Mouse (Mus musculus) midbrain, embryonic 14.5 days (tissue): ENCODE data around the gene Parg. TPM values are rescaled to one million over a fixed set of nuclear protein-coding genes. Genes with fewer than 3 reads are reported as not detected.
A peak's percentile ranks its signal among the peaks of the same experiment; 100 is the strongest.

ENCODE experiments used
- ATAC-seq: fragments of 200-750 bp; cut with Nextera tagmentation; 2 replicates; pipeline ENCODE4 v1.8.0; 2017; ENCODE audit warnings: moderate number of reproducible peaks, moderate library complexity; ENCODE audit not compliant: low FRiP score, low TSS enrichment
- DNase-seq: peaks from one replicate; pipeline ENCODE4 v3.0.0-alpha.2; 2015
- H3K27ac ChIP-seq: fragments of 300-500 bp; sonication (generic); replicated peaks from 2 replicates; pipeline ENCODE4 v1.5.1; 2014; ENCODE audit warnings: mild to moderate bottlenecking, low read depth, low read length, moderate library complexity
- H3K27me3 ChIP-seq: fragments of 300-500 bp; sonication (generic); 2 replicates; pipeline ENCODE4 v1.6.1; 2014; ENCODE audit warnings: low read length, control low read depth, mixed read lengths; ENCODE audit not compliant: control insufficient read depth, insufficient read depth
- H3K36me3 ChIP-seq: fragments of 300-500 bp; sonication (generic); 2 replicates; pipeline ENCODE4 v1.6.1; 2014; ENCODE audit warnings: low read length, control low read depth; ENCODE audit not compliant: control insufficient read depth, insufficient read depth
- H3K4me1 ChIP-seq: fragments of 300-500 bp; sonication (generic); 2 replicates; pipeline ENCODE4 v1.6.1; 2014; ENCODE audit warnings: mild to moderate bottlenecking, antibody characterized with exemption, low read length, control low read depth; ENCODE audit not compliant: control insufficient read depth, insufficient read depth
- H3K4me2 ChIP-seq: fragments of 300-500 bp; sonication (generic); 2 replicates; pipeline ENCODE4 v1.6.1; 2014; ENCODE audit warnings: mild to moderate bottlenecking, low read length, moderate library complexity
- H3K4me3 ChIP-seq: fragments of 300-500 bp; sonication (generic); replicated peaks from 2 replicates; pipeline ENCODE4 v1.5.1; 2014; ENCODE audit warnings: low read depth, low read length
- H3K9ac ChIP-seq: fragments of 300-500 bp; sonication (generic); replicated peaks from 2 replicates; pipeline ENCODE4 v1.6.1; 2014; ENCODE audit warnings: mild to moderate bottlenecking, low read length, moderate library complexity
- H3K9me3 ChIP-seq: fragments of 300-500 bp; sonication (generic); 2 replicates; pipeline ENCODE4 v1.6.1; 2016; ENCODE audit warnings: low read length, control low read depth, mixed read lengths; ENCODE audit not compliant: control insufficient read depth
- WGBS: fragments of 180-500 bp; shearing (Covaris S2); extraction: QIAGEN DNeasy Blood & Tissue Kit; methylation state at CpG from one replicate; pipeline ENCODE4 v1.1.7; 2014; 5-methylcytosine and 5-hydroxymethylcytosine counted together
- polyA plus RNA-seq: library from polyadenylated mRNA; unstranded; fragments of >200 nt; fragmentation: Nextera tagmentation; extraction: Ambion mirVana; gene quantifications from 2 replicates; pipeline ENCODE4 v1.2.1, GENCODE M21; 2014

Gene Parg
- polyA plus RNA-seq, 1 experiment from 2014 or later = 49.6 TPM

DNA sequence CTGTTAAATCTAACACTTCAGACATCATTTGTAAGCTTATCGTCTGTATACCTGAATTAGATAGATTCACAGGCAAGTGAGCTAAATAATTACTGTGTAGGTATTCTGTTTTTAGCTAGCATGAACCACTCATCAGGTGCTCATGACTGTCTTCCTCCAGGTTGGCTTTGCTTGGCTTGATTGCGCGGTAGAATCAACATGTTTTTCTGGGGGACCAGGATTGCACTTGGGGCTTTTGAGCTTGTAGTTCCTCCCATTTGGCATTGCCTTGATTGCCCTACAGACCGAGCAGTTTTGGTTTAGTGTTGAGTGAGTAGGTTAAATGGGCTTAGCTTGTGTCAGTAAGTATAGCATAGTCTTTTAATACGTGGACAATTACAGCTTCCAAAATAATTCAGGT, 39.5 kb upstream of the Parg start:
- ATAC-seq (no peak), DNase-seq (no peak)
- no peaks in the 10 kb centered on the region for H3K36me3 ChIP-seq
- no peak overlapping the region for H3K4me2 ChIP-seq
- no peak overlapping the region for H3K9ac ChIP-seq
- no peaks in the 10 kb centered on the region for H3K27me3 ChIP-seq
- H3K4me3 ChIP-seq = no peak overlapping the region
- peaks cover 27% of the 10 kb centered on the region for H3K4me1 ChIP-seq
- WGBS = 92% methylated on average over 5 of the region's 5 CpGs
- H3K27ac ChIP-seq = no peak overlapping the region
- no peaks in the 10 kb centered on the region for H3K9me3 ChIP-seq

GRCm38 (mm10) chr14:32163203-32163888, 38.4 kb upstream of the Parg start:
- no peak for ATAC-seq
- H3K36me3 ChIP-seq = no peaks in the 10 kb centered on the region
- WGBS = 92% methylated on average over 11 of the region's 11 CpGs
- H3K9ac ChIP-seq = no peak overlapping the region
- H3K9me3 ChIP-seq = no peaks in the 10 kb centered on the region
- DNase-seq = no peak
- H3K27ac ChIP-seq = no peak overlapping the region
- no peaks in the 10 kb centered on the region for H3K27me3 ChIP-seq
- no peak overlapping the region for H3K4me3 ChIP-seq
- peaks cover 27% of the 10 kb centered on the region for H3K4me1 ChIP-seq
- H3K4me2 ChIP-seq = no peak overlapping the region

GRCm38 (mm10) chr14:32164173-32165051, 37.3 kb upstream of the Parg start:
- no peak overlapping the region for H3K4me2 ChIP-seq

GRCm38 (mm10) chr14:32165278-32166061, 36.3 kb upstream of the Parg start:
- peak overlapping the region; percentile 32; the same call in 1 of the 2 replicates for H3K27ac ChIP-seq
- ATAC-seq = no peak
- H3K4me1 ChIP-seq = peaks cover 20% of the 10 kb centered on the region
- peak overlapping the region; percentile 41 for H3K4me3 ChIP-seq
- no peaks in the 10 kb centered on the region for H3K9me3 ChIP-seq
- peak overlapping the region; percentile 96 for H3K4me2 ChIP-seq
- no peaks in the 10 kb centered on the region for H3K36me3 ChIP-seq
- no peaks in the 10 kb centered on the region for H3K27me3 ChIP-seq
- peak; percentile 78 for DNase-seq
- peak overlapping the region; percentile 51 for H3K9ac ChIP-seq
- WGBS = 1% methylated on average over 41 of the region's 42 CpGs

More at GRCm38 (mm10) chr14:32164173-32165051, 37.3 kb upstream of the Parg start:
- Histone ChIP-seq H3K27ac (no peak overlapping the region), H3K9ac (no peak overlapping the region), H3K4me3 (no peak overlapping the region), H3K4me1 (peaks cover 21% of the 10 kb centered on the region), H3K36me3 (no peaks in the 10 kb centered on the region), H3K27me3 (no peaks in the 10 kb centered on the region), H3K9me3 (no peaks in the 10 kb centered on the region)
- DNase-seq (no peak), ATAC-seq (no peak)
- 88% methylated on average over 8 of the region's 8 CpGs for WGBS

- DNase-seq (no peak), ATAC-seq (no peak)
- Histone ChIP-seq H3K4me3 (peak overlapping the region; percentile 41), H3K4me1 (peaks cover 14% of the 10 kb centered on the region), H3K27me3 (no peaks in the 10 kb centered on the region), H3K27ac (no peak overlapping the region), H3K9ac (no peak overlapping the region), H3K9me3 (no peaks in the 10 kb centered on the region), H3K4me2 (peak overlapping the region; percentile 96), H3K36me3 (no peaks in the 10 kb centered on the region)
- 74% methylated on average over 2 of the region's 2 CpGs for WGBS
These were observed 35.7 kb upstream of the Parg start for GRCm38 (mm10) chr14:32166062-32166441.

GRCm38 (mm10) chr14:32166840-32167239, 34.9 kb upstream of the Parg start:
- Histone ChIP-seq H3K4me1 (peaks cover 9% of the 10 kb centered on the region), H3K9ac (no peak overlapping the region), H3K27me3 (no peaks in the 10 kb centered on the region), H3K4me3 (no peak overlapping the region), H3K36me3 (peaks cover 3% of the 10 kb centered on the region; the same call in 1 of the 2 replicates), H3K9me3 (no peaks in the 10 kb centered on the region), H3K4me2 (no peak overlapping the region), H3K27ac (no peak overlapping the region)
- 87% methylated on average over 1 of the region's 1 CpGs for WGBS
- ATAC-seq (no peak), DNase-seq (no peak)

DNA sequence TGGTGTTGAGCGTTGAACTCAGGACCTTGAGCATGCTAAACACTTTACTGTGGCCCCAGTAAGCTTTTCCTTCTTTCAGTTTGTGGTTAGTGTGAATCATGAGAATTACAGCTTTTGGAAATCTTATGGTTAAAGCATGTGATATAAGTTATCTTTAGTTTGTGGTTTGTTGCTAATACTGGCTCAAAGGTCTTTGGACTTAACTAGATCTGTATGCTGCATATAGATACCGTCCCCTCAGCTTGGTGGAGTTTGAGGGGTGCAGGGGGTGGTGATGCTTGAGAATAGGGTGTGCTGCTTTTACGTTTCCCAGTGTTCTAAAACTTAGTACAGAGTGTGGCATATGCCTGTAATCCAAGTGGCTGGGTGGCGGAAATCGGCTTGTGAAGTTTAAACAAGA, 34.4 kb upstream of the Parg start:
- 92% methylated on average over 5 of the region's 5 CpGs for WGBS

DNA sequence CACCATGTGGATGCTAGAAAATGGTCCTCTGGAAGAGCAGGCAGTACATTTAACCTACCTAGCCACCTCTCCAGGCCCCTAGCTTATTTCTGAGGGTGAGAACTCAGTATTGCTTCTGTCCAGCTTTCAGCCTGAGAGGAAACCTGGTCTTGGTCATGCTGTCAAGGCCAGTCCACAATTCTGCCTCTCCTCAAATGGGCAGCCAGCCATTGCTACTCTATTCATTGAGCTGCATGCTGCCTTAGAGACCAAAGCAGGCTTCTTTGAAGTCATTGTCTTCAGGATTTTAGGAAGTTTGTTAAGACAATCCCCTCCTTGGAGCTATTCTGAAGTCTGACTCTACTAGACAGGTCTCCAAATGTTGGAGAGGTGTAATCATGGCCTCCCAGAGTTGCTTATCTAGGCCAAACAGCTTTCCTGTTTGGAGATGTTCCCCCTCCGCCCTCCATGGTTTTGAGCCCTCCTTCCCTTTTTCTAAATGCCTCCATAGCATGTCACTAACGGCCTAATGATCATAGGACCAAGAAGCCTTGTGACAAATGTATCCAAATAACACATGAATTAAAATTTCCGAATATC, 33.0 kb upstream of the Parg start:
- no peak for ATAC-seq
- Histone ChIP-seq H3K4me2 (no peak overlapping the region), H3K4me3 (no peak overlapping the region), H3K9ac (no peak overlapping the region), H3K27me3 (no peaks in the 10 kb centered on the region), H3K27ac (no peak overlapping the region), H3K9me3 (no peaks in the 10 kb centered on the region), H3K4me1 (peaks cover 9% of the 10 kb centered on the region), H3K36me3 (peaks cover 20% of the 10 kb centered on the region)
- DNase-seq = peak; percentile 6
- 70% methylated on average over 3 of the region's 3 CpGs for WGBS

More for the DNA sequence above, 34.4 kb upstream of the Parg start:
- Histone ChIP-seq H3K9me3 (no peaks in the 10 kb centered on the region), H3K4me3 (no peak overlapping the region), H3K4me2 (no peak overlapping the region), H3K27ac (no peak overlapping the region), H3K27me3 (no peaks in the 10 kb centered on the region), H3K4me1 (peaks cover 9% of the 10 kb centered on the region), H3K9ac (no peak overlapping the region), H3K36me3 (peaks cover 7% of the 10 kb centered on the region; the same call in 1 of the 2 replicates)
- no peak for ATAC-seq
- no peak for DNase-seq
